Mouse (Mus musculus) neural tube, embryonic 11.5 days (tissue): Measurements from ENCODE around the gene Tbx10. TPM values are rescaled to one million over a fixed set of nuclear protein-coding genes. Genes with fewer than 3 reads are reported as not detected.

Source experiments
- ATAC-seq: fragments of 200-750 bp; cut with Nextera tagmentation; 2 replicates; pipeline ENCODE4 v1.8.0; 2017; ENCODE audit warnings: moderate number of reproducible peaks, mild to moderate bottlenecking, moderate TSS enrichment, moderate library complexity; ENCODE audit not compliant: insufficient read depth, low FRiP score, low TSS enrichment
- DNase-seq: peaks from one replicate; pipeline ENCODE4 v3.0.0-alpha.2; 2015; ENCODE audit warnings: low spot score
- H3K27ac ChIP-seq: fragments of 300-500 bp; sonication (generic); 2 replicates; pipeline ENCODE4 v1.5.1; 2014; ENCODE audit warnings: low read depth, mild to moderate bottlenecking, low read length
- H3K27me3 ChIP-seq: fragments of 300-500 bp; sonication (generic); 2 replicates; pipeline ENCODE4 v1.6.1; 2014; ENCODE audit warnings: mild to moderate bottlenecking, low read length, mixed read lengths; ENCODE audit not compliant: control insufficient read depth, insufficient read depth
- H3K36me3 ChIP-seq: fragments of 300-500 bp; sonication (generic); 2 replicates; pipeline ENCODE4 v1.6.1; 2014; ENCODE audit warnings: mild to moderate bottlenecking, low read length, moderate library complexity, mixed read lengths; ENCODE audit not compliant: control insufficient read depth, insufficient read depth
- H3K4me1 ChIP-seq: fragments of 300-500 bp; sonication (generic); 2 replicates; pipeline ENCODE4 v1.6.1; 2014; ENCODE audit warnings: low read length, mixed read lengths; ENCODE audit not compliant: control insufficient read depth, insufficient read depth
- H3K4me2 ChIP-seq: fragments of 300-500 bp; sonication (generic); 2 replicates; pipeline ENCODE4 v1.6.1; 2014; ENCODE audit warnings: low read depth, mild to moderate bottlenecking, moderate library complexity
- H3K4me3 ChIP-seq: fragments of 300-500 bp; sonication (generic); 2 replicates; pipeline ENCODE4 v1.5.1; 2014; ENCODE audit warnings: low read depth, low read length
- H3K9ac ChIP-seq: fragments of 300-500 bp; sonication (generic); 2 replicates; pipeline ENCODE4 v1.6.1; 2014; ENCODE audit warnings: mild to moderate bottlenecking, low read length
- H3K9me3 ChIP-seq: fragments of 300-500 bp; sonication (generic); 2 replicates; pipeline ENCODE4 v1.6.1; 2016; ENCODE audit warnings: low read length; ENCODE audit not compliant: control insufficient read depth
- whole genome bisulfite sequencing: fragments of 180-500 bp; shearing (Covaris S2); extraction: QIAGEN DNeasy Blood & Tissue Kit; methylation state at CpG from one replicate; pipeline ENCODE4 v1.1.7; 2014; 5-methylcytosine and 5-hydroxymethylcytosine counted together
- polyA plus RNA-seq: library from polyadenylated mRNA; unstranded; fragments of >200 nt; fragmentation: Nextera tagmentation; extraction: Ambion mirVana; gene quantifications from 2 replicates; pipeline ENCODE4 v1.2.1, GENCODE M21; 2014

Gene Tbx10
- polyA plus RNA-seq, 1 experiment from 2014 or later = not detected

- H3K4me1 ChIP-seq = peaks cover 15% of the 10 kb centered on the region; the same call in 1 of the 2 replicates
- no peak overlapping the region for H3K4me2 ChIP-seq
- peak; percentile 53 for DNase-seq
- H3K9ac ChIP-seq = peak overlapping the region; percentile 14; the same call in 1 of the 2 replicates
- H3K9me3 ChIP-seq = no peaks in the 10 kb centered on the region
- no peaks in the 10 kb centered on the region for H3K27me3 ChIP-seq
- ATAC-seq = no peak
- no peak overlapping the region for H3K4me3 ChIP-seq
- H3K36me3 ChIP-seq = no peaks in the 10 kb centered on the region
- 25% methylated on average over 8 of the region's 8 CpGs for WGBS
- peak overlapping the region; percentile 44 for H3K27ac ChIP-seq
These were observed 7.3 kb upstream of the Tbx10 start for GRCm38 (mm10) chr19:3985261-3985681.

- H3K4me2 ChIP-seq = no peak within 1 kb of the TSS
- H3K9ac ChIP-seq = no peak within 1 kb of the TSS
- peaks cover 15% of the 10 kb centered on the region; the same call in 1 of the 2 replicates for H3K4me1 ChIP-seq
- no peaks in the 10 kb centered on the region for H3K9me3 ChIP-seq
- no peaks in the 10 kb centered on the region for H3K27me3 ChIP-seq
- ATAC-seq (no peak), DNase-seq (peak; percentile 48)
- no peaks in the 10 kb centered on the region for H3K36me3 ChIP-seq
- H3K4me3 ChIP-seq = no peak within 1 kb of the TSS
- H3K27ac ChIP-seq = peak within 1 kb of the TSS; percentile 44
- 16% methylated on average over 8 of the region's 8 CpGs for WGBS
These were observed 6.2 kb upstream of the Tbx10 start, which contains the start of gene Acy3 for GRCm38 (mm10) chr19:3986334-3986733. TSS of gene Acy3 (plus strand) at chr19:3986570.

GRCm38 (mm10) chr19:3988066-3988465, 4.5 kb upstream of the Tbx10 start:
- no peaks in the 10 kb centered on the region for H3K9me3 ChIP-seq
- no peaks in the 10 kb centered on the region for H3K27me3 ChIP-seq
- H3K4me1 ChIP-seq = peaks cover 15% of the 10 kb centered on the region; the same call in 1 of the 2 replicates
- ATAC-seq = no peak
- H3K36me3 ChIP-seq = no peaks in the 10 kb centered on the region
- no peak for DNase-seq
- no peak overlapping the region for H3K27ac ChIP-seq
- H3K9ac ChIP-seq = no peak overlapping the region
- 91% methylated on average over 14 of the region's 14 CpGs for WGBS
- no peak overlapping the region for H3K4me2 ChIP-seq
- H3K4me3 ChIP-seq = no peak overlapping the region

GRCm38 (mm10) chr19:3988750-3989149, 3.8 kb upstream of the Tbx10 start:
- no peak overlapping the region for H3K4me3 ChIP-seq
- 90% methylated on average over 4 of the region's 4 CpGs for WGBS
- no peak for DNase-seq
- no peaks in the 10 kb centered on the region for H3K9me3 ChIP-seq
- H3K4me1 ChIP-seq = peaks cover 15% of the 10 kb centered on the region; the same call in 1 of the 2 replicates
- no peaks in the 10 kb centered on the region for H3K36me3 ChIP-seq
- ATAC-seq = no peak
- H3K4me2 ChIP-seq = no peak overlapping the region
- no peak overlapping the region for H3K9ac ChIP-seq
- H3K27ac ChIP-seq = no peak overlapping the region
- H3K27me3 ChIP-seq = no peaks in the 10 kb centered on the region

- H3K4me3 ChIP-seq = no peak overlapping the region
- H3K4me2 ChIP-seq = no peak overlapping the region
- ATAC-seq (no peak), DNase-seq (no peak)
- H3K27me3 ChIP-seq = no peaks in the 10 kb centered on the region
- H3K4me1 ChIP-seq = 0 out of 2 replicates have a peak, but pooled peaks cover 2% of the 10 kb centered on the region
- WGBS = 39% methylated on average over 6 of the region's 6 CpGs
- no peaks in the 10 kb centered on the region for H3K9me3 ChIP-seq
- H3K27ac ChIP-seq = no peak overlapping the region
- no peak overlapping the region for H3K9ac ChIP-seq
- no peaks in the 10 kb centered on the region for H3K36me3 ChIP-seq
These were observed 1.7 kb upstream of the Tbx10 start for GRCm38 (mm10) chr19:3990804-3991203.

- no peak overlapping the region for H3K27ac ChIP-seq
- H3K36me3 ChIP-seq = no peaks in the 10 kb centered on the region
- 95% methylated on average over 3 of the region's 3 CpGs for WGBS
- H3K9ac ChIP-seq = no peak overlapping the region
- H3K4me3 ChIP-seq = no peak overlapping the region
- no peaks in the 10 kb centered on the region for H3K9me3 ChIP-seq
- H3K27me3 ChIP-seq = no peaks in the 10 kb centered on the region
- DNase-seq (no peak), ATAC-seq (no peak)
- H3K4me1 ChIP-seq = no peaks in the 10 kb centered on the region
- H3K4me2 ChIP-seq = no peak overlapping the region
These were observed 990 bp upstream of the Tbx10 start for GRCm38 (mm10) chr19:3991562-3991961.

GRCm38 (mm10) chr19:3991966-3992365, 586 bp upstream of the Tbx10 start:
- Histone ChIP-seq H3K27ac (no peak overlapping the region), H3K9me3 (no peaks in the 10 kb centered on the region), H3K4me3 (no peak overlapping the region), H3K4me2 (no peak overlapping the region), H3K4me1 (no peaks in the 10 kb centered on the region), H3K9ac (no peak overlapping the region), H3K36me3 (no peaks in the 10 kb centered on the region), H3K27me3 (no peaks in the 10 kb centered on the region)
- 93% methylated on average over 3 of the region's 3 CpGs for WGBS
- ATAC-seq = no peak
- DNase-seq = no peak

- DNase-seq (no peak), ATAC-seq (no peak)
- no peaks in the 10 kb centered on the region for H3K27me3 ChIP-seq
- H3K4me1 ChIP-seq = no peaks in the 10 kb centered on the region
- H3K4me2 ChIP-seq = no peak overlapping the region
- 64% methylated on average over 6 of the region's 6 CpGs for WGBS
- no peak overlapping the region for H3K4me3 ChIP-seq
- H3K9me3 ChIP-seq = no peaks in the 10 kb centered on the region
- H3K36me3 ChIP-seq = no peaks in the 10 kb centered on the region
- no peak overlapping the region for H3K27ac ChIP-seq
- H3K9ac ChIP-seq = no peak overlapping the region
These were observed 2.4 kb downstream of the Tbx10 start for GRCm38 (mm10) chr19:3994932-3995331.

- Histone ChIP-seq H3K4me3 (no peak overlapping the region), H3K27me3 (no peaks in the 10 kb centered on the region), H3K36me3 (no peaks in the 10 kb centered on the region), H3K4me1 (no peaks in the 10 kb centered on the region), H3K9ac (no peak overlapping the region), H3K4me2 (no peak overlapping the region), H3K27ac (no peak overlapping the region), H3K9me3 (no peaks in the 10 kb centered on the region)
- ATAC-seq (no peak), DNase-seq (no peak)
- 91% methylated on average over 3 of the region's 3 CpGs for WGBS
These were observed 3.0 kb downstream of the Tbx10 start for GRCm38 (mm10) chr19:3995505-3995904.
